Mouse (Mus musculus) G1E (cell line): Measurements from ENCODE around the gene Prss32.

Experiments used
- CTCF ChIP-seq: IDR thresholded peaks from 2 replicates; pipeline ENCODE4 v1.5.1; 2012; ENCODE audit warnings: low read depth, low read length, inconsistent platforms, mixed read lengths
- GATA1 ChIP-seq: IDR thresholded peaks from 2 replicates; pipeline ENCODE4 v1.6.1; 2012; ENCODE audit warnings: borderline replicate concordance, low read length, inconsistent platforms, mixed read lengths
- GATA2 ChIP-seq: IDR thresholded peaks from 2 replicates; pipeline ENCODE4 v1.6.1; 2012; ENCODE audit warnings: low read depth, low read length, inconsistent platforms, borderline replicate concordance
- TAL1 ChIP-seq: conservative IDR thresholded peaks from 2 replicates; pipeline ENCODE4 v1.6.1; 2012; ENCODE audit warnings: low read depth, low read length, inconsistent platforms, mixed read lengths

GRCm38 (mm10) chr17:23803366-23804041, 40.2 kb upstream of the Prss32 start:
- TF ChIP-seq CTCF (no peak), TAL1 (no peak), GATA2 (no peak), GATA1 (no peak)
